Mouse (Mus musculus) thymus, postnatal 0 days (tissue): ENCODE results near the gene Ccno. TPM values are rescaled to one million over a fixed set of nuclear protein-coding genes. Genes with fewer than 3 reads are reported as not detected.

Experiments
- DNase-seq: peaks from one replicate; pipeline ENCODE4 v3.0.0-alpha.2; 2015; ENCODE audit warnings: low spot score
- microRNA counts: library from miRNA; unstranded; fragments of <30 nt; microRNA quantifications from one replicate; lab custom pipeline; 2015
- microRNA-seq: library from miRNA; unstranded; fragments of <30 nt; microRNA quantifications from one replicate; pipeline ENCODE4, GENCODE M21; 2016; ENCODE audit warnings: borderline number of aligned reads
- polyA plus RNA-seq: library from polyadenylated mRNA; unstranded; fragments of >200 nt; fragmentation: Nextera tagmentation; extraction: Ambion mirVana; gene quantifications from 2 replicates; pipeline ENCODE4 v1.2.1, GENCODE M21; 2015

The Ccno gene
- polyA plus RNA-seq, 1 experiment from 2014 or later, result 1.2 TPM

- no peak for DNase-seq
These were observed 12.5 kb downstream of the Ccno start for GRCm38 (mm10) chr13:113000090-113000489.

- peak; percentile 30 for DNase-seq
These were observed 13.1 kb downstream of the Ccno start for GRCm38 (mm10) chr13:113000576-113001318.

- no peak for DNase-seq
These were observed 25.1 kb downstream of the Ccno start for GRCm38 (mm10) chr13:113012683-113013082.

DNA sequence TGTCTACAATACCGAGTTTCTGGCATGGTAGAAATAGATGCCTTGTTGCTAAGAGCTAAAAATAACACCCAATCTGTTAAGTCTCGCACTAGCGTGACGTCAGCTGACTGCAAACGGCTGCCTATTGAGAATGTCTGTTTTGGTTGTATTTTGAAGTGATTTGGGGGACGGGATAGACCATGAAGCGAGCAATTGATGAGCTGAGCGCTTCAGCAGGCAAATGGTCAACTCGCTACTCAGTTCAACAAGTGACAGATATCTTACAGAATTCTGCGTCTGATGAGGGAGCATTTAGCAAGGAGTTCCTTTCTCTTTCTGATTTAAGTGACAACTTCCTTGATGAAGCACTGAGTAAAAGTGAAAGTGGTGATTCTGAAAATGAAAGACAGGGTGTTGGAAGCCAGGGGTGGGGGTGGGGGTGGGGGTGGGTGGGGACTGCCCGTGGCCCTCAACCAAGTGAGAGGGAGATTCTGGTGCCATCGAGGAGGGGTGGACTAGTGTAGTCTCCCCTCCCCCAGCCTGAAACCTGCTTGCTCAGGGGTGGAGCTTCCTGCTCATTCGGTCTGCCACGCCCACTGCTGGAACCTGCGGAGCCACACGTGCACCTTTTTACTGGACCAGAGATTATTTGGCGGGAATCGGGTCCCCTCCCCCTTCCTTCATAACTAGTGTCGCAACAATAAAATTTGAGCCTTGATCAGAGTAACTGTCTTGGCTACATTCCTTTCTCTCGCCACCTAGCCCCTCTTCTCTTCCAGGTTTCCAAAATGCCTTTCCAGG lies 25.8 kb downstream of the Ccno start:
- DNase-seq, result peak; percentile 68

GRCm38 (mm10) chr13:113021521-113021920 lies 33.9 kb downstream of the Ccno start:
- DNase-seq, result no peak

DNA sequence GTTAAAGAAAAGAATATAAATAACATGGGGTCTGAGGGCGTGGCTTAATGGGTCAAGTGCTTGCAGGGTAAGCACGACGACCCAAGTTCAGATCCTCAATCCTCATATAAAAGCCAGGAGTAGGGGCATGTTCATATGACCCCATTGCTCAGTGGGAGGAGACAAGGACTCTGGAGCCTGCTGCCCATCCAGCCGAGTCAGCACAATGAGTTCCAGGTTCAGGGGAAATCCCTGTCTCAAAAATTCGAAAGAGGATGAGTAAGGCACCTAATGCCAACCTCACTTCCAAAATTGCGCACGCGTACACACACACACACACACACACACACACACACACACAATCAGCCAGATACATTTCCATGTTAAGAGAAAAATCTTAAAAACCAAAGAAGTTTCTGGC lies 34.9 kb downstream of the Ccno start:
- no peak for DNase-seq

DNA sequence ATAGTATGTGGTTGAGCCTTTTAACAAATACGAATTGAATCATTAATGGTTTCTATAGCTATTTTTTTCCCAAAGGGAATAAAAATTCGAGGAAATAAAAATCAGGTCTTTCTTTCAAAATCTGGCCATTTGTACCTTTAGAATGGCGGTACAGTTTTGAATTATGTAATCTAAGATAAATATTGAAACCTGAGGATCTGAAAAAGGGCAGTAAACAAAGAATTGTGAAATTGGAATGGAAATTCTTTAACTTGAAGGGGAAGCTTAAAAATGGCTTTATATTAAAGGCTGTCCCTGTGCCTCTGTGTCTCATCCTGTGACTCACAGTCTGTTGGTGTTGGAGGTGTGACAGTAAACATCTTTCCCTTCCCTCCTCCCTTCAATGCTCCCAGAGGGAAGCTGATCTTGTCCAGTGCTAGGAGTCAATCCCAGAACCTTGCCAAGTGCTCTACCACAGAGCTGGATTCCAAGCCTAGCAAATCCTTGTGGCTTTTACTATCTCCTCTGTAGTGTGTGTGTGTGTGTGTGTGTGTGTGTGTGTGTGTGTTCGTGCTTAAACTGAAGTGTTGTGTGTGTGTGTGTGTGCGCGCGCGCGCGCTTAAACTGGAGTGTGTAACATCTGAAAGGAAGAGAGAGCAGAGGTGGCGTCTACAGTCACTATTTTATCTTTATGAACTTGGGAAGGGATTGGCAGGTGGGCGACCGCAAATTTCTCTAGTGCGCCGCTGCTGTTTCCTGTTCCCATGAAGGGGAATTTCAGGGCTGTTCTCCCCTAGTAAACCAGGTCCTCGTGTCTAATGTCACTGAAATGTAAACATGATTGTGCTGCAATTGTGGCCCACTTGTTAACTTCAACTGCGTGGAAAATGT lies 35.9 kb downstream of the Ccno start:
- DNase-seq, result peak; percentile 69

- no peak for DNase-seq
These were observed 43.7 kb downstream of the Ccno start for GRCm38 (mm10) chr13:113031351-113031750.

GRCm38 (mm10) chr13:113031792-113032571 lies 44.4 kb downstream of the Ccno start:
- peak; percentile 88 for DNase-seq

GRCm38 (mm10) chr13:113032831-113033230 lies 45.2 kb downstream of the Ccno start:
- no peak for DNase-seq

- DNase-seq, result no peak
These were observed 46.8 kb downstream of the Ccno start for GRCm38 (mm10) chr13:113034271-113034886.

- DNase-seq, result peak; percentile 92
These were observed 47.4 kb downstream of the Ccno start, which contains the start of gene Cdc20b for GRCm38 (mm10) chr13:113034950-113035421. Gene Cdc20b (plus strand): TSS chr13:113035111.

GRCm38 (mm10) chr13:113035852-113036251 lies 48.2 kb downstream of the Ccno start:
- DNase-seq, result peak; percentile 93

MicroRNA genes within 50 kb of the gene (microRNA counts, 519-probe panel; counts per million panel counts)
- microRNA mmu-miR-449a (lab: Ali Mortazavi, UCI) (4,910 counts per million, percentile 83 among the panel's probes with 10 or more counts), microRNA mmu-miR-449b (lab: Ali Mortazavi, UCI) (473 counts per million, percentile 71 among the panel's probes with 10 or more counts), microRNA mmu-miR-449c (lab: Ali Mortazavi, UCI) (473 counts per million, percentile 71 among the panel's probes with 10 or more counts)

Small RNA genes within 50 kb of the gene (microRNA-seq; reads per million reads assigned to microRNA genes)
- gene Mir449a (4,134 reads per million, percentile 85 among the genes with 10 or more reads in this experiment), gene Mir449b (2.9 reads per million), gene Mir449c (9.6 reads per million, percentile 17 among the genes with 10 or more reads in this experiment)

Other genes starting within 250 kb of the Ccno start
- gene Plpp1, start 187.0 kb upstream of the Ccno start, polyA plus RNA-seq, result 18.1 and 19.9 TPM in 2 replicates
- gene Mtrex, start 60.4 kb upstream of the Ccno start, polyA plus RNA-seq, result 54.6 and 56.2 TPM in 2 replicates
- 29.3 and 30.7 TPM in 2 replicates for gene Dhx29, start 60.3 kb upstream of the Ccno start, polyA plus RNA-seq
- 0.20 and 0.28 TPM in 2 replicates for gene Mcidas, start 6.0 kb downstream of the Ccno start, polyA plus RNA-seq
- 0.21 and 0.22 TPM in 2 replicates for gene Cdc20b, start 47.3 kb downstream of the Ccno start, polyA plus RNA-seq
- 20.6 and 22.4 TPM in 2 replicates for gene Gpx8, start 58.6 kb downstream of the Ccno start, polyA plus RNA-seq
- 334 and 382 TPM in 2 replicates for gene Gzma, start 113.2 kb downstream of the Ccno start, polyA plus RNA-seq
- 3.6 and 4.5 TPM in 2 replicates for gene Esm1, start 221.9 kb downstream of the Ccno start, polyA plus RNA-seq
- gene Gzmk, start 238.1 kb downstream of the Ccno start, polyA plus RNA-seq, result not detected in 2 replicates